Mouse (Mus musculus): ENCODE data around the gene Slc52a3. TPM values are rescaled to one million over a fixed set of nuclear protein-coding genes. Genes with fewer than 3 reads are reported as not detected.

The Slc52a3 gene
- polyA plus RNA-seq, 1 experiment from 2014 or later = 0.34 TPM

GRCm38 (mm10) chr2:152000735-152001134, 4.4 kb downstream of the Slc52a3 start:
- Histone ChIP-seq H3K9me3 (replicated peaks) (no peaks in the 10 kb centered on the region), H3K27me3 (replicated peaks) (peaks cover 79% of the 10 kb centered on the region), H3K4me3 (no peak overlapping the region), H3K4me1 (replicated peaks) (peaks cover 12% of the 10 kb centered on the region), H3K27ac (ENCODE audit: poor library complexity, severe bottlenecking) (no peak overlapping the region), H3K4me2 (no peak overlapping the region), H3K36me3 (no peaks in the 10 kb centered on the region), H3K9ac (no peak overlapping the region)
- ATAC-seq (ENCODE audit: insufficient number of reproducible peaks, low FRiP score) = no peak
- WGBS = 59% methylated on average over 6 of the region's 6 CpGs

GRCm38 (mm10) chr2:152002529-152002928, 6.2 kb downstream of the Slc52a3 start:
- Histone ChIP-seq H3K27ac (ENCODE audit: poor library complexity, severe bottlenecking) (no peak overlapping the region), H3K36me3 (no peaks in the 10 kb centered on the region), H3K4me1 (replicated peaks) (peaks cover 7% of the 10 kb centered on the region; the same call in 1 of the 2 replicates), H3K4me2 (no peak overlapping the region), H3K9ac (no peak overlapping the region), H3K9me3 (replicated peaks) (no peaks in the 10 kb centered on the region), H3K27me3 (replicated peaks) (peaks cover 68% of the 10 kb centered on the region), H3K4me3 (no peak overlapping the region)
- ATAC-seq (ENCODE audit: insufficient number of reproducible peaks, low FRiP score) = no peak
- 44% methylated on average over 6 of the region's 6 CpGs for WGBS

- 56% methylated on average over 10 of the region's 10 CpGs for WGBS
- H3K4me2 ChIP-seq = no peak overlapping the region
- H3K9me3 ChIP-seq (replicated peaks) = no peaks in the 10 kb centered on the region
- peaks cover 31% of the 10 kb centered on the region for H3K27me3 ChIP-seq (replicated peaks)
- no peak overlapping the region for H3K4me3 ChIP-seq
- H3K9ac ChIP-seq = no peak overlapping the region
- ATAC-seq (ENCODE audit: insufficient number of reproducible peaks, low FRiP score) = no peak
- H3K4me1 ChIP-seq (replicated peaks) = no peaks in the 10 kb centered on the region
- no peak overlapping the region for H3K27ac ChIP-seq (ENCODE audit: poor library complexity, severe bottlenecking)
- no peaks in the 10 kb centered on the region for H3K36me3 ChIP-seq
These were observed 11.5 kb downstream of the Slc52a3 start for GRCm38 (mm10) chr2:152007783-152008182.

GRCm38 (mm10) chr2:152009061-152009779, 12.9 kb downstream of the Slc52a3 start:
- no peaks in the 10 kb centered on the region for H3K4me1 ChIP-seq (replicated peaks)
- WGBS = 85% methylated on average over 15 of the region's 15 CpGs
- ATAC-seq (ENCODE audit: insufficient number of reproducible peaks, low FRiP score) = no peak

GRCm38 (mm10) chr2:152010251-152010650, 13.9 kb downstream of the Slc52a3 start:
- H3K9ac ChIP-seq = no peak overlapping the region
- 71% methylated on average over 9 of the region's 9 CpGs for WGBS
- H3K27me3 ChIP-seq (replicated peaks) = peaks cover 20% of the 10 kb centered on the region; the same call in 1 of the 2 replicates
- H3K9me3 ChIP-seq (replicated peaks) = no peaks in the 10 kb centered on the region
- no peaks in the 10 kb centered on the region for H3K36me3 ChIP-seq
- H3K27ac ChIP-seq (ENCODE audit: poor library complexity, severe bottlenecking) = no peak overlapping the region
- H3K4me2 ChIP-seq = no peak overlapping the region
- H3K4me3 ChIP-seq = no peak overlapping the region
- no peak for ATAC-seq (ENCODE audit: insufficient number of reproducible peaks, low FRiP score)
- H3K4me1 ChIP-seq (replicated peaks) = no peaks in the 10 kb centered on the region

More at GRCm38 (mm10) chr2:152009061-152009779, 12.9 kb downstream of the Slc52a3 start:
- H3K4me3 ChIP-seq = no peak overlapping the region
- H3K4me2 ChIP-seq = no peak overlapping the region
- no peak overlapping the region for H3K9ac ChIP-seq
- H3K27me3 ChIP-seq (replicated peaks) = peaks cover 25% of the 10 kb centered on the region; the same call in 1 of the 2 replicates
- no peaks in the 10 kb centered on the region for H3K9me3 ChIP-seq (replicated peaks)
- no peak overlapping the region for H3K27ac ChIP-seq (ENCODE audit: poor library complexity, severe bottlenecking)
- H3K36me3 ChIP-seq = no peaks in the 10 kb centered on the region

- Histone ChIP-seq H3K4me3 (no peak overlapping the region), H3K27me3 (replicated peaks) (peaks cover 16% of the 10 kb centered on the region; the same call in 1 of the 2 replicates), H3K4me1 (replicated peaks) (no peaks in the 10 kb centered on the region), H3K36me3 (no peaks in the 10 kb centered on the region), H3K27ac (ENCODE audit: poor library complexity, severe bottlenecking) (no peak overlapping the region), H3K9ac (no peak overlapping the region), H3K9me3 (replicated peaks) (no peaks in the 10 kb centered on the region), H3K4me2 (no peak overlapping the region)
- no peak for ATAC-seq (ENCODE audit: insufficient number of reproducible peaks, low FRiP score)
- 82% methylated on average over 7 of the region's 7 CpGs for WGBS
These were observed 14.3 kb downstream of the Slc52a3 start for GRCm38 (mm10) chr2:152010661-152011060.

GRCm38 (mm10) chr2:152011724-152012123, 15.4 kb downstream of the Slc52a3 start:
- WGBS = 44% methylated on average over 2 of the region's 2 CpGs
- Histone ChIP-seq H3K27me3 (replicated peaks) (peaks cover 14% of the 10 kb centered on the region; the same call in 1 of the 2 replicates), H3K9ac (no peak overlapping the region), H3K9me3 (replicated peaks) (no peaks in the 10 kb centered on the region), H3K4me2 (no peak overlapping the region), H3K4me3 (no peak overlapping the region), H3K36me3 (no peaks in the 10 kb centered on the region), H3K4me1 (replicated peaks) (0 out of 2 replicates have a peak, but pooled peaks cover 3% of the 10 kb centered on the region), H3K27ac (ENCODE audit: poor library complexity, severe bottlenecking) (no peak overlapping the region)
- no peak for ATAC-seq (ENCODE audit: insufficient number of reproducible peaks, low FRiP score)

- Histone ChIP-seq H3K4me3 (no peak overlapping the region), H3K9me3 (replicated peaks) (no peaks in the 10 kb centered on the region), H3K27ac (ENCODE audit: poor library complexity, severe bottlenecking) (no peak overlapping the region), H3K9ac (no peak overlapping the region), H3K27me3 (replicated peaks) (peaks cover 14% of the 10 kb centered on the region; the same call in 1 of the 2 replicates), H3K4me2 (no peak overlapping the region), H3K36me3 (no peaks in the 10 kb centered on the region), H3K4me1 (replicated peaks) (0 out of 2 replicates have a peak, but pooled peaks cover 3% of the 10 kb centered on the region)
- no peak for ATAC-seq (ENCODE audit: insufficient number of reproducible peaks, low FRiP score)
- WGBS = 68% methylated on average over 4 of the region's 4 CpGs
These were observed 15.9 kb downstream of the Slc52a3 start for GRCm38 (mm10) chr2:152012222-152012621.

GRCm38 (mm10) chr2:152012701-152013100, 16.4 kb downstream of the Slc52a3 start:
- WGBS = 55% methylated on average over 2 of the region's 2 CpGs
- Histone ChIP-seq H3K27me3 (replicated peaks) (peaks cover 9% of the 10 kb centered on the region; the same call in 1 of the 2 replicates), H3K27ac (ENCODE audit: poor library complexity, severe bottlenecking) (no peak overlapping the region), H3K9me3 (replicated peaks) (no peaks in the 10 kb centered on the region), H3K4me3 (no peak overlapping the region), H3K36me3 (no peaks in the 10 kb centered on the region), H3K4me1 (replicated peaks) (0 out of 2 replicates have a peak, but pooled peaks cover 3% of the 10 kb centered on the region), H3K4me2 (no peak overlapping the region), H3K9ac (no peak overlapping the region)
- no peak for ATAC-seq (ENCODE audit: insufficient number of reproducible peaks, low FRiP score)

- Histone ChIP-seq H3K4me3 (no peak overlapping the region), H3K9ac (no peak overlapping the region), H3K4me1 (replicated peaks) (0 out of 2 replicates have a peak, but pooled peaks cover 3% of the 10 kb centered on the region), H3K27ac (ENCODE audit: poor library complexity, severe bottlenecking) (no peak overlapping the region), H3K36me3 (no peaks in the 10 kb centered on the region), H3K9me3 (replicated peaks) (no peaks in the 10 kb centered on the region), H3K27me3 (replicated peaks) (peaks cover 3% of the 10 kb centered on the region; the same call in 1 of the 2 replicates), H3K4me2 (no peak overlapping the region)
- WGBS = 41% methylated on average over 4 of the region's 4 CpGs
- ATAC-seq (ENCODE audit: insufficient number of reproducible peaks, low FRiP score) = no peak
These were observed 19.7 kb downstream of the Slc52a3 start for GRCm38 (mm10) chr2:152015997-152016396.

GRCm38 (mm10) chr2:152016666-152017065, 20.4 kb downstream of the Slc52a3 start:
- no peaks in the 10 kb centered on the region for H3K36me3 ChIP-seq
- WGBS = 82% methylated on average over 9 of the region's 9 CpGs

More at GRCm38 (mm10) chr2:152016666-152017065, 20.4 kb downstream of the Slc52a3 start:
- no peak overlapping the region for H3K27ac ChIP-seq (ENCODE audit: poor library complexity, severe bottlenecking)
- H3K4me1 ChIP-seq (replicated peaks) = 0 out of 2 replicates have a peak, but pooled peaks cover 3% of the 10 kb centered on the region
- peaks cover 3% of the 10 kb centered on the region; the same call in 1 of the 2 replicates for H3K27me3 ChIP-seq (replicated peaks)
- ATAC-seq (ENCODE audit: insufficient number of reproducible peaks, low FRiP score) = no peak
- no peak overlapping the region for H3K9ac ChIP-seq
- H3K4me2 ChIP-seq = no peak overlapping the region
- H3K4me3 ChIP-seq = no peak overlapping the region
- H3K9me3 ChIP-seq (replicated peaks) = no peaks in the 10 kb centered on the region

All from heart, embryonic 12.5 days (tissue).